ENCODE assay signal across 11 mouse cellular contexts in the genomic region with DNA sequence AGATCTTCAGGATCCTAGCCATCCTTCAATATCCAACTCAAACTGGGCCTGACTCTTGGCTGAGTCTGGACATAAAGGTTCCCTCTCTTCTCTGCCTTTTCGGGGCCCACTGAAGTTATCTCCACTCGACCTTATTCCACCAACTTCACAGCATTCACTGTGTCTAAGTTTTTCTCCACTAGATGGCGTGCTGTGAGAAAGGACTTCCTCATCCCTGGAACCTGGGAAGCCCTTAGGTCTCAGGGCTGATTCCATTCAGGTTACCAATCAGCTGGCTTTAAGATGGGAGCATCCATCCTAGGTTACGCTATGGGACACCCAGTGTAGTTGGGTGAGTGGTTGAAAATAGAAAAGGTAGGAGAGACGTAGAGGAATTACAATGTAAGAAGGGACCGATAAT. TPM values are rescaled to one million over a fixed set of nuclear protein-coding genes. Genes with fewer than 3 reads are reported as not detected.
DNase-seq lines count a peak whose midpoint lies in the region; TF ChIP-seq lines count a peak whose summit lies in the region.
"Had no signal": no experiment of that assay in that cellular context is flagged by ENCODE, and none has a peak within 500 bp of the region (broad histone marks: within the 10 kb centered on the region; RNA-seq: fewer than 3 reads in every experiment).

No protein-coding gene starts in this region.

- peak overlapping the region; percentile 46; the same call in 1 of the 2 replicates for H3K27ac ChIP-seq in gastrocnemius, adult 2 months
- H3K27ac ChIP-seq: embryonic facial prominence, embryonic 15.5 days; heart, embryonic 15.5 days had no signal

- intact Hi-C loops in gastrocnemius, adult 2 months (cut with DNase I), result loop anchor here (2.0 kb wide), 1 partner anchor 64 kb away; no protein-coding TSS in a partner anchor

- no peak for DNase-seq in gastrocnemius, adult 2 months
- no peak for DNase-seq in gastrocnemius, adult 18-20 months (ENCODE audit: low spot score)
- DNase-seq in right cerebral cortex, adult 18-20 months, result peak; percentile 22
- DNase-seq in right cerebral cortex, postnatal 4 days, result no peak
- DNase-seq in c-Kit-positive CD71-positive TER-119-positive erythroid progenitor cells, embryonic 14.5 days (ENCODE audit: low spot score), result peak; percentile 22
- DNase-seq in thymus, postnatal 14 days, result peak; percentile 31
- DNase-seq in ovary, adult 18-20 months (ENCODE audit: low spot score), result no peak
- DNase-seq in frontal cortex, postnatal 25 days (ENCODE audit: low spot score in 2 of 2), result no peak
- DNase-seq: layer of hippocampus, postnatal 36 days had no signal

- TF ChIP-seq CTCF in gastrocnemius, adult 2 months (IDR thresholded peaks at IDR 0.05), result peak; percentile 67

- H3K4me3 ChIP-seq in gastrocnemius, adult 2 months, result no peak overlapping the region
- H3K4me3 ChIP-seq: embryonic facial prominence, embryonic 15.5 days; heart, embryonic 15.5 days had no signal

RNA-seq across cellular contexts. Expression of a gene that starts 7.7 kb away (rescaled TPM):
- total RNA-seq in gastrocnemius, adult 2 months (2021), result 10 to 100 TPM; 12.1 to 18.6 TPM
- total RNA-seq in gastrocnemius, adult 18-20 months (2021), result 10 to 100 TPM in 1 of 2 experiments, 1 to 10 TPM in 1; 9.6 to 14.7 TPM

Comparison
In these comparisons a context has a peak if more than half of its experiments do, and no peak if none do; other contexts are left out.
1. DNase-seq: peak in right cerebral cortex, adult 18-20 months (single experiment), c-Kit-positive CD71-positive TER-119-positive erythroid progenitor cells, embryonic 14.5 days (single experiment) and thymus, postnatal 14 days (single experiment); none in gastrocnemius, adult 2 months (single experiment), gastrocnemius, adult 18-20 months (single experiment), right cerebral cortex, postnatal 4 days (single experiment), ovary, adult 18-20 months (single experiment) and frontal cortex, postnatal 25 days (0 of 2).